In genomic region chr6:55098030-55098429, GRCm38 (mm10) we compare ENCODE assay signal across 11 mouse cellular contexts. TPM values are rescaled to one million over a fixed set of nuclear protein-coding genes. Genes with fewer than 3 reads are reported as not detected.
DNase-seq lines count a peak whose midpoint lies in the region; ATAC-seq and TF ChIP-seq lines count a peak whose summit lies in the region.
"Had no signal": no experiment of that assay in that cellular context is flagged by ENCODE, and none has a peak within 500 bp of the region (broad histone marks: within the 10 kb centered on the region; RNA-seq: fewer than 3 reads in every experiment).

No protein-coding gene starts in this region.

- no peak overlapping the region for H3K4me3 ChIP-seq in forebrain, embryonic 13.5 days
- H3K4me3 ChIP-seq in forebrain, embryonic 10.5 days: no peak overlapping the region
- no peak overlapping the region for H3K4me3 ChIP-seq in midbrain, embryonic 14.5 days (replicated peaks; ENCODE audit: low read depth, low read length)
- H3K4me3 ChIP-seq in midbrain, embryonic 16.5 days (ENCODE audit: low read depth, low read length): no peak overlapping the region
- H3K4me3 ChIP-seq in kidney, adult 2 months (ENCODE audit: insufficient read depth, low read depth, low read length): no peak overlapping the region
- H3K4me3 ChIP-seq: heart, embryonic 15.5 days; limb, embryonic 10.5 days had no signal

- H3K36me3 ChIP-seq in forebrain, embryonic 13.5 days (ENCODE audit: poor library complexity, severe bottlenecking): no peaks in the 10 kb centered on the region
- H3K36me3 ChIP-seq in forebrain, embryonic 10.5 days (replicated peaks): no peaks in the 10 kb centered on the region
- H3K36me3 ChIP-seq in midbrain, embryonic 14.5 days (ENCODE audit: control insufficient read depth, insufficient read depth, low read length): no peaks in the 10 kb centered on the region
- H3K36me3 ChIP-seq in midbrain, embryonic 16.5 days (ENCODE audit: control insufficient read depth, insufficient read depth, low read length): no peaks in the 10 kb centered on the region
- H3K36me3 ChIP-seq in kidney, adult 2 months (ENCODE audit: control insufficient read depth, insufficient read depth, low read length): no peaks in the 10 kb centered on the region
- H3K36me3 ChIP-seq: heart, embryonic 15.5 days; limb, embryonic 10.5 days had no signal

- H3K9ac ChIP-seq in forebrain, embryonic 13.5 days: no peak overlapping the region
- no peak overlapping the region for H3K9ac ChIP-seq in midbrain, embryonic 14.5 days (replicated peaks; ENCODE audit: low read length)
- H3K9ac ChIP-seq in midbrain, embryonic 16.5 days (ENCODE audit: low read depth, low read length): no peak overlapping the region
- H3K9ac ChIP-seq: heart, embryonic 15.5 days had no signal

- no peaks in the 10 kb centered on the region for H3K27me3 ChIP-seq in forebrain, embryonic 13.5 days
- no peaks in the 10 kb centered on the region for H3K27me3 ChIP-seq in forebrain, embryonic 10.5 days (ENCODE audit: poor library complexity, severe bottlenecking)
- no peaks in the 10 kb centered on the region for H3K27me3 ChIP-seq in midbrain, embryonic 14.5 days (ENCODE audit: control insufficient read depth, insufficient read depth, low read length)
- H3K27me3 ChIP-seq in midbrain, embryonic 16.5 days (ENCODE audit: control insufficient read depth, insufficient read depth, low read depth, low read length): no peaks in the 10 kb centered on the region
- no peaks in the 10 kb centered on the region for H3K27me3 ChIP-seq in kidney, adult 2 months (replicated peaks; ENCODE audit: control insufficient read depth, insufficient read depth, low read length)
- H3K27me3 ChIP-seq: heart, embryonic 15.5 days had no signal

- TF ChIP-seq POLR2A in kidney, adult 2 months (IDR thresholded peaks at IDR 0.05; ENCODE audit: low read depth, low read length): no peak

- H3K27ac ChIP-seq in forebrain, embryonic 13.5 days: peak overlapping the region; percentile 62; the same call in 1 of the 2 replicates
- no peak overlapping the region for H3K27ac ChIP-seq in forebrain, embryonic 10.5 days
- H3K27ac ChIP-seq in midbrain, embryonic 14.5 days (replicated peaks; ENCODE audit: low read depth, low read length): no peak overlapping the region
- no peak overlapping the region for H3K27ac ChIP-seq in midbrain, embryonic 16.5 days (ENCODE audit: low read length)
- no peak overlapping the region for H3K27ac ChIP-seq in kidney, adult 2 months (ENCODE audit: insufficient read depth, low read depth, low read length)
- H3K27ac ChIP-seq: heart, embryonic 15.5 days; kidney, postnatal 0 days; limb, embryonic 10.5 days had no signal

- no peaks in the 10 kb centered on the region for H3K9me3 ChIP-seq in forebrain, embryonic 13.5 days (replicated peaks)
- no peaks in the 10 kb centered on the region for H3K9me3 ChIP-seq in forebrain, embryonic 10.5 days
- no peaks in the 10 kb centered on the region for H3K9me3 ChIP-seq in midbrain, embryonic 14.5 days (ENCODE audit: control insufficient read depth, low read length)
- H3K9me3 ChIP-seq in midbrain, embryonic 16.5 days (replicated peaks; ENCODE audit: control insufficient read depth, low read length, poor library complexity, severe bottlenecking): no peaks in the 10 kb centered on the region
- H3K9me3 ChIP-seq: heart, embryonic 15.5 days; limb, embryonic 10.5 days had no signal

- DNase-seq in forebrain, embryonic 10.5 days (ENCODE audit: extremely low spot score, low spot score): no peak
- peak; percentile 19 for DNase-seq in midbrain, embryonic 14.5 days
- peak; percentile 22 for DNase-seq in fibroblast of lung, adult 2 months (ENCODE audit: low read depth)
- peak; percentile 39 to 50 for DNase-seq in right cerebral cortex, adult 2 months (ENCODE audit: low spot score in 2 of 2)
- DNase-seq in spleen, postnatal 10 days (ENCODE audit: low spot score in 2 of 2): no peak
- no peak for DNase-seq in kidney, adult 2 months

- 53% methylated on average over 5 of the region's 5 CpGs for WGBS in forebrain, embryonic 13.5 days
- WGBS in forebrain, embryonic 10.5 days: 86% methylated on average over 5 of the region's 5 CpGs
- WGBS in midbrain, embryonic 14.5 days: 79% methylated on average over 5 of the region's 5 CpGs
- 73% methylated on average over 5 of the region's 5 CpGs for WGBS in midbrain, embryonic 16.5 days
- 73% methylated on average over 5 of the region's 5 CpGs for WGBS in kidney, adult 2 months

- ATAC-seq in forebrain, embryonic 13.5 days: peak; percentile 73; the same call in 1 of the 2 replicates
- no peak for ATAC-seq in midbrain, embryonic 14.5 days (ENCODE audit: low FRiP score, low TSS enrichment)
- ATAC-seq in midbrain, embryonic 16.5 days: no peak

- H3K4me1 ChIP-seq in forebrain, embryonic 13.5 days: peaks cover 22% of the 10 kb centered on the region
- H3K4me1 ChIP-seq in forebrain, embryonic 10.5 days: peaks cover 6% of the 10 kb centered on the region; the same call in 1 of the 2 replicates
- H3K4me1 ChIP-seq in midbrain, embryonic 14.5 days (ENCODE audit: control insufficient read depth, insufficient read depth, low read length): no peaks in the 10 kb centered on the region
- H3K4me1 ChIP-seq in midbrain, embryonic 16.5 days (ENCODE audit: control insufficient read depth, insufficient read depth, low read length): no peaks in the 10 kb centered on the region
- H3K4me1 ChIP-seq in kidney, adult 2 months (ENCODE audit: control insufficient read depth, insufficient read depth, low read length): no peaks in the 10 kb centered on the region

- no peak for TF ChIP-seq CTCF in kidney, adult 2 months (conservative IDR thresholded peaks at IDR 0.05; ENCODE audit: insufficient read depth, insufficient read length, low read depth, low read length)

- H3K4me2 ChIP-seq in forebrain, embryonic 13.5 days: peak overlapping the region; percentile 15; the same call in 1 of the 2 replicates
- no peak overlapping the region for H3K4me2 ChIP-seq in midbrain, embryonic 14.5 days (ENCODE audit: low read length)
- H3K4me2 ChIP-seq in midbrain, embryonic 16.5 days (ENCODE audit: low read length): no peak overlapping the region
- H3K4me2 ChIP-seq: heart, embryonic 15.5 days had no signal

RNA-seq across cellular contexts. Expression of gene Crhr2, which starts 34.8 kb away (rescaled TPM):
- polyA plus RNA-seq in forebrain, embryonic 13.5 days (2015; fragmentation: Nextera tagmentation; extraction: Ambion mirVana): 0.28 and 0.30 TPM in 2 replicates
- 0.31 and 0.38 TPM in 2 replicates for polyA plus RNA-seq in forebrain, embryonic 10.5 days (2016; fragmentation: Nextera tagmentation; extraction: Ambion mirVana)
- polyA plus RNA-seq in midbrain, embryonic 14.5 days (2014; fragmentation: Nextera tagmentation; extraction: Ambion mirVana): 1.1 and 1.2 TPM in 2 replicates
- 1.6 and 1.9 TPM in 2 replicates for polyA plus RNA-seq in midbrain, embryonic 16.5 days (2015; fragmentation: Nextera tagmentation; extraction: Ambion mirVana)
- polyA plus RNA-seq in kidney, adult 2 months (2012; rRNA removed): 0.98 and 1.5 TPM in 2 replicates

Comparison
In these comparisons a context has a peak if more than half of its experiments do, and no peak if none do; other contexts are left out.
1. DNase-seq: peak in midbrain, embryonic 14.5 days (single experiment), fibroblast of lung, adult 2 months (single experiment) and right cerebral cortex, adult 2 months (2 of 2); none in forebrain, embryonic 10.5 days (single experiment), spleen, postnatal 10 days (0 of 2) and kidney, adult 2 months (single experiment).